ENCODE assay signal across 13 mouse cellular contexts in genomic region chr8:95701809-95702208, GRCm38 (mm10). TPM values are rescaled to one million over a fixed set of nuclear protein-coding genes. Genes with fewer than 3 reads are reported as not detected.
DNase-seq lines count a peak whose midpoint lies in the region; ATAC-seq and TF ChIP-seq lines count a peak whose summit lies in the region.
"Had no signal": no experiment of that assay in that cellular context is flagged by ENCODE, and none has a peak within 500 bp of the region (broad histone marks: within the 10 kb centered on the region; RNA-seq: fewer than 3 reads in every experiment).

No protein-coding gene starts in this region.

- H3K36me3 ChIP-seq in heart, embryonic 13.5 days: peaks cover 20% of the 10 kb centered on the region
- H3K36me3 ChIP-seq in neural tube, embryonic 12.5 days: peaks cover 5% of the 10 kb centered on the region; the same call in 1 of the 2 replicates
- H3K36me3 ChIP-seq in neural tube, embryonic 15.5 days: peaks cover 10% of the 10 kb centered on the region
- no peaks in the 10 kb centered on the region for H3K36me3 ChIP-seq in intestine, postnatal 0 days (ENCODE audit: control insufficient read depth, insufficient read depth)
- H3K36me3 ChIP-seq: liver, embryonic 15.5 days had no signal

- no peak for ATAC-seq in heart, embryonic 13.5 days (ENCODE audit: extremely low read depth, insufficient number of reproducible peaks, low FRiP score, low TSS enrichment)
- ATAC-seq in neural tube, embryonic 12.5 days (ENCODE audit: low FRiP score, low read depth): no peak
- ATAC-seq in neural tube, embryonic 15.5 days (ENCODE audit: low FRiP score): no peak
- ATAC-seq in intestine, postnatal 0 days: no peak

- DNase-seq in cerebellum, adult 11-12 months: peak; percentile 79
- DNase-seq in cerebellum, postnatal 10 days: no peak
- DNase-seq in heart, adult 8-10 months (ENCODE audit: low spot score): no peak
- DNase-seq in neural tube, embryonic 10.5 days (ENCODE audit: extremely low spot score, low spot score): no peak
- DNase-seq: kidney, postnatal 14 days; left cerebral cortex, postnatal 4 days; lung, postnatal 14 days had no signal

- H3K4me1 ChIP-seq in heart, embryonic 13.5 days: peaks cover 36% of the 10 kb centered on the region
- H3K4me1 ChIP-seq in neural tube, embryonic 12.5 days: peaks cover 27% of the 10 kb centered on the region
- peaks cover 66% of the 10 kb centered on the region for H3K4me1 ChIP-seq in neural tube, embryonic 15.5 days
- H3K4me1 ChIP-seq in intestine, postnatal 0 days (replicated peaks; ENCODE audit: control insufficient read depth, insufficient read depth, low read length): peaks cover 11% of the 10 kb centered on the region; the same call in 1 of the 2 replicates

- H3K9me3 ChIP-seq in heart, embryonic 13.5 days: no peaks in the 10 kb centered on the region
- no peaks in the 10 kb centered on the region for H3K9me3 ChIP-seq in neural tube, embryonic 12.5 days
- no peaks in the 10 kb centered on the region for H3K9me3 ChIP-seq in neural tube, embryonic 15.5 days (replicated peaks)
- no peaks in the 10 kb centered on the region for H3K9me3 ChIP-seq in intestine, postnatal 0 days (ENCODE audit: control insufficient read depth)
- H3K9me3 ChIP-seq: heart, embryonic 15.5 days; liver, embryonic 15.5 days had no signal

- H3K27ac ChIP-seq in heart, embryonic 13.5 days (replicated peaks): no peak overlapping the region
- no peak overlapping the region for H3K27ac ChIP-seq in neural tube, embryonic 12.5 days
- H3K27ac ChIP-seq in neural tube, embryonic 15.5 days (replicated peaks): no peak overlapping the region; the same call in 1 of the 2 replicates
- H3K27ac ChIP-seq in intestine, postnatal 0 days (ENCODE audit: low read depth, low read length): no peak overlapping the region
- H3K27ac ChIP-seq: heart, embryonic 15.5 days; liver, embryonic 15.5 days had no signal

- peak overlapping the region; percentile 80; the same call in 1 of the 2 replicates for H3K9ac ChIP-seq in heart, embryonic 13.5 days
- no peak overlapping the region for H3K9ac ChIP-seq in neural tube, embryonic 12.5 days
- no peak overlapping the region for H3K9ac ChIP-seq in neural tube, embryonic 15.5 days (replicated peaks)
- no peak overlapping the region for H3K9ac ChIP-seq in intestine, postnatal 0 days (ENCODE audit: low read depth, low read length)
- H3K9ac ChIP-seq: liver, embryonic 15.5 days had no signal

- 74% methylated on average over 4 of the region's 4 CpGs for WGBS in heart, embryonic 13.5 days
- WGBS in neural tube, embryonic 12.5 days: 89% methylated on average over 4 of the region's 4 CpGs
- WGBS in neural tube, embryonic 15.5 days: 96% methylated on average over 4 of the region's 4 CpGs
- 77% methylated on average over 4 of the region's 4 CpGs for WGBS in intestine, postnatal 0 days

- peaks cover 41% of the 10 kb centered on the region for H3K27me3 ChIP-seq in heart, embryonic 13.5 days (replicated peaks)
- no peaks in the 10 kb centered on the region; the same call in 1 of the 2 replicates for H3K27me3 ChIP-seq in neural tube, embryonic 12.5 days (replicated peaks)
- 0 out of 2 replicates have a peak, but pooled peaks cover 7% of the 10 kb centered on the region for H3K27me3 ChIP-seq in neural tube, embryonic 15.5 days (replicated peaks)
- H3K27me3 ChIP-seq in intestine, postnatal 0 days (replicated peaks; ENCODE audit: control insufficient read depth, insufficient read depth, low read length): peaks cover 17% of the 10 kb centered on the region; the same call in 1 of the 2 replicates

- no peak overlapping the region for H3K4me3 ChIP-seq in heart, embryonic 13.5 days
- H3K4me3 ChIP-seq in neural tube, embryonic 12.5 days: 0 out of 2 replicates have a peak overlapping the region, but pooled peaks have one; percentile 56
- no peak overlapping the region for H3K4me3 ChIP-seq in neural tube, embryonic 15.5 days (replicated peaks)
- H3K4me3 ChIP-seq in intestine, postnatal 0 days (ENCODE audit: low read depth, low read length): no peak overlapping the region

- no peak for TF ChIP-seq CTCF in intestine, postnatal 0 days (IDR thresholded peaks at IDR 0.05; ENCODE audit: low read depth)

- H3K4me2 ChIP-seq in heart, embryonic 13.5 days: no peak overlapping the region
- H3K4me2 ChIP-seq in neural tube, embryonic 12.5 days (replicated peaks): peak overlapping the region; percentile 94
- 0 out of 2 replicates have a peak overlapping the region, but pooled peaks have one; percentile 89 for H3K4me2 ChIP-seq in neural tube, embryonic 15.5 days
- no peak overlapping the region for H3K4me2 ChIP-seq in intestine, postnatal 0 days (replicated peaks; ENCODE audit: low read depth)

RNA-seq across cellular contexts. Expression of gene Setd6, which starts 13.9 kb away (rescaled TPM):
- polyA plus RNA-seq in heart, embryonic 13.5 days (2015; fragmentation: Nextera tagmentation; extraction: Ambion mirVana): 15.9 and 18.1 TPM in 2 replicates
- total RNA-seq in heart, adult 8-10 months (2022): 10 to 100 TPM; 12.6 to 15.3 (median 14.0) TPM
- 16.6 and 23.0 TPM in 2 replicates for polyA plus RNA-seq in neural tube, embryonic 12.5 days (2016; fragmentation: Nextera tagmentation; extraction: Ambion mirVana)
- 32.9 and 34.8 TPM in 2 replicates for polyA plus RNA-seq in neural tube, embryonic 15.5 days (2015; fragmentation: Nextera tagmentation; extraction: Ambion mirVana)
- 8.2 and 9.3 TPM in 2 replicates for polyA plus RNA-seq in intestine, postnatal 0 days (2015; fragmentation: Nextera tagmentation; extraction: Ambion mirVana)

RNA-seq across cellular contexts. Expression of gene Ndrg4, which starts 25.0 kb away (rescaled TPM):
- polyA plus RNA-seq in heart, embryonic 13.5 days (2015; fragmentation: Nextera tagmentation; extraction: Ambion mirVana): 256 and 289 TPM in 2 replicates
- total RNA-seq in heart, adult 8-10 months (2022): 100 to 1,000 TPM; 116 to 156 (median 143) TPM
- polyA plus RNA-seq in neural tube, embryonic 12.5 days (2016; fragmentation: Nextera tagmentation; extraction: Ambion mirVana): 130 and 145 TPM in 2 replicates
- polyA plus RNA-seq in neural tube, embryonic 15.5 days (2015; fragmentation: Nextera tagmentation; extraction: Ambion mirVana): 495 and 557 TPM in 2 replicates
- polyA plus RNA-seq in intestine, postnatal 0 days (2015; fragmentation: Nextera tagmentation; extraction: Ambion mirVana): 11.5 and 13.1 TPM in 2 replicates

Comparison
In these comparisons a context has a peak if more than half of its experiments do, and no peak if none do; other contexts are left out.
1. H3K4me2 ChIP-seq: peak in neural tube, embryonic 12.5 days (single experiment) and neural tube, embryonic 15.5 days (single experiment); none in heart, embryonic 13.5 days (single experiment) and intestine, postnatal 0 days (single experiment).